Mouse (Mus musculus) kidney, adult 18-20 months (tissue): ENCODE results near the gene Amn.

ENCODE experiments used
- DNase-seq: peaks from one replicate; pipeline ENCODE4 v3.0.0; 2021

The Amn gene

GRCm38 (mm10) chr12:111325744-111326424 lies 55.0 kb downstream of the Amn start:
- no peak for DNase-seq
